Mouse (Mus musculus) layer of hippocampus, postnatal 10 days (tissue): ENCODE data around the gene Olfr112. TPM values are rescaled to one million over a fixed set of nuclear protein-coding genes. Genes with fewer than 3 reads are reported as not detected.
"Not testable (repeated sequence)": the region's sequence is repeated elsewhere in the genome, so short reads cannot be mapped to it uniquely, and the experiment has no call there.

Experiments used
- DNase-seq, 2 experiments: peaks; one replicate each; pipeline ENCODE4 v3.0.0; 2021; ENCODE audit warnings: low spot score in 2 of 2
- long read RNA-seq: library from polyadenylated mRNA; stranded (forward); transcript quantifications from one replicate; pipeline ENCODE4 v2.0.0, GENCODE M21; 2023
- total RNA-seq, 2 experiments: library from RNA; stranded (reverse); gene quantifications; 2 replicates each; pipeline ENCODE4 v1.2.3; 2021

Gene Olfr112
- total RNA-seq = not detected
- long read RNA-seq = 0 reads

DNA sequence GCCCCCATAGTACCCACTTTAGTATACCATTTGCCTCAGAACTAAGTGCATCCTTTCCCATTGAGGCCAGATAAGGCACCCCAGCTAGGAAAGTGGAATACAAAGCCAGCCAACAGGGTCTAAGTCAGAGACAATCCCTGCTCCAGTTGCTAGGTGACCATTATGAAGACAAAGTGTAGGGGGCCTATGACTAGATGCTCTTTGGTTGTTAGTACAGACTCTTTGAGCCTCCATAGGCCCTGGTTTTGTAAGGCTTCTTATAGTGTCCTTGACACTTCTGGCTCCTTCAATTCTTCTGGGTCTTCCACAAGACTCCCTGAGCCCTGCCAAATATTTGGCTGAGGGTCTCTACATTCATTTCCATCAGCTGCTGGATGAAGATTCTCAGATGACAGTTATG is at the start of gene Olfr112:
Gene Olfr112, minus strand, starts transcription at position 101 of the 400 bp plus-strand sequence.
- no peak for DNase-seq

DNA sequence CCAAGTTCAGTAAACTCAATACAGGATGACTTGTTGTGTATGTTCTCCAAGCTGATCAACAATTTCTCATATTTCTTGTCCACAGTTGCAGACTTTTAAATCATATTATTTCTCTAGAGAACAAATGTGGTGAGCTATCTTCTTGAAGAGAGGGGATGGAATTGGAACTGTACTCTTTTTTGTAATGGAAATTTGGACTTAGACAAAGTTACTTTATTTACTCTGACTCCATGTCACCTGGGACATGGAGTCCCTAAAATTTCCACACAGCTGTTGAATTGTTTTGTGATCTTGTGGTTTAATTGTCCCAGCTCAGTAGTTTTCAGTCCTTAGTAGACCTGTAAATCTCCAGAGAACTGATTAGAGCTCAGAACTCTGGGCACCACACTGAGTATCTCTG is 23.4 kb upstream of the Olfr112 start, which contains the start of gene Olfr114:
Gene Olfr114, minus strand, starts transcription at position 101 of the 400 bp plus-strand sequence.
- DNase-seq = no peak

DNA sequence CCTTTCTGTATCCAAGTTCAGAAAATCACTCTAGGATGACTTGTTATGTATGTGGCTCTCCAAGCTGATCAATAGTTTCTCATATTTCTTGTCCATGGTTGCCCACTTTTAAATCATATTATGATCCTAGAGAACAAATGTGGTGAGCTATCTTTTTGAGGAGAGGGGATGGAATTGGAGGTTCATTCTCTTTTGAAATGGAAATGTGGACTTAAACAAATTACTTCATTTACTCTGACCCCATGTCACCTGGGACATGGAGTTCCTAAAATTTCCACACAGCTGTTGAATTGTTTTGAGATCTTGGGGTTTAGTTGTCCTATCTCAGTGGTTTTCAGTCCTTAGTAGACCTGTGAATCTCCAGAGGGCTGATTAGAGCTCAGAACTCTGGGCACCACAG is 8.3 kb upstream of the Olfr112 start, which contains the start of gene Olfr113:
Gene Olfr113, minus strand, starts transcription at position 101 of the 400 bp plus-strand sequence.
- DNase-seq = no peak

DNA sequence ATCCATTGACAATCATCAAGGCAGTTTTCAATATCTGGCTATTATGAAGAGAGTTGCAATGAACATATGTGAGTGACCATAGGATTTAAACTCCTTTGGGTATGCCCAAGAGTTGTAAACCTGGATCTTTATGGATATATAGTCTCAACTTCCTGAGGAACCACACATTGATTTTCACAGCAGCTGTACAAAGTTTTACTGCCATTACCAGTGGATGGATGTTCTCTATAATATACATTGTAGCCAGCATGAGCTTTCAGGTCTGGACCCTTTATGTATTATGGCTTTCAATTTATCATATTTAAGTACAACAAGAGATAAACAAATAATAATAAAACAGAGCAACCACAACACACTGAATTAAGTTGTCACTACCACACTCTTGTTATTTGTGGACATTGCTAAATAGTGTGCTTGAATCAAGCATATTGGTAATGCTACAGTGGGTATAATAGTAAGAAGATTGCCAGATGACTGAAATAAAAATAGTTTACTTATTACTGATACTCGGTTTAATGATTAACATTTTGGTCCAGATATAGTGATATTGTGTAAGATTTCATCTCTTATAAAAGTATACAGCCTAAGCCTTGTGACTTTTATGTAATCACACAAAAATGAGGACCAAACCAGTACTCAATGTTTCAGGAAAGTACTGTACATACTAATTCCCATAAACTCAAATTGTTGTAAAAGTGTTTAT is 10.2 kb downstream of the Olfr112 start:
- no peak for DNase-seq

DNA sequence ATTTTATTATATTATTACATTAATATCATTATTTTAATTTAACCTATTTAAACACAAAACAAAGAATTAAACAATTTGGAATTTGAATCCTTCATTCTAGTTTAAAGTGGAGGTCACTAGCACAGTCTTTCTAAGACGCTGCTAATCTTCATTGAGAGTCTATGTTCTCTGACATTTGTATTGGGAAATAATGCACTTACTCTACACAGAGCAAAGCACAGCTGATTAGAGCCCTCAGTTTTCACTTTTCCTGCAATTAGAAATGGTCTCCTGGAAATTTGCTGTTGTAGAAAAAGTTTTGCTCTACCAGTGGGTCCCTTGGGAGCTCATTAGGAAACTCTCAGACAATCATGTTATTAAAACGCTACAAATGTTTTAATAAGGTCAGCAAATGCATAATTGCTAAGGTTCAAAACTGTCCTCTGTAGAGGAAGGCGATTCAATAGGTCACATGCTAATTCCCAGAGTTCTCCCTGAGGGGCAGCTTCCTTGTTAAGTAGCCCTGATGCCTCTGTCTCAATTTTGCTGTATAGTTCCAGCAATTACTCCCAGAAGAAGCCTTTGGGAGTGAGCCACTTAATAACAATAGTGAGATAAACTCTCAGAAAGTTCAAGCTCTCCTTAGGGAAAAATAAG is 25.3 kb downstream of the Olfr112 start:
- DNase-seq = no peak

DNA sequence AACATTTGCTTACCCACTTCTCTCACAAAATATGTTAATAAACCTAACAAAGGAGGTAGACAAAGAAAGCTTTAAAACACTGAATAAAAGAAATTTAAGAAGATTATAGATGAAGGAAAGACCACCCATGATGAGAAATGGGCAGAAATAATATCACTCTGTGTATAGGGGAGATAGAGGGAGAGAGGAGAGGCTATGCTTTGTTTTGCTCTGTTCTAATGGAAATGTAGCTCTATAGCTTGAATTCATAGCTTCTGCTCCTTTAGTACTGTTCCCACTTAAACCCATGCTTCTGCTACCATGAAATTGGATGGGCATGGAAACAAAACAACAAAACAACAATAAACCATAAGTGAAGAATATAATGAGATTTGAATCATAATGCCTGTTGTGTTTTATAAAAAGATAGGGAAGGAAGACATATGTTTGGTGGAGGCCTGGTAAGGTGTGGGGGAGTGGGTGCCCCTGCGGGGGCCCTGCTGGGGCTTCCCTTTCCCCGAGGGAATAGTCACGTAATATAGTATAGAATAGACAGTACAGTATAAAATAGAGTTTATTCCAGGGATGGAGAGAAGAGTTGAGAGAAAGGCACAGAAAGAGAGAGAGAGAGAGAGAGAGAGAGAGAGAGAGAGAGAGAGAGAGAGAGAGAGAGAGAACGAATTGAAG is 27.7 kb downstream of the Olfr112 start:
- DNase-seq = no peak

DNA sequence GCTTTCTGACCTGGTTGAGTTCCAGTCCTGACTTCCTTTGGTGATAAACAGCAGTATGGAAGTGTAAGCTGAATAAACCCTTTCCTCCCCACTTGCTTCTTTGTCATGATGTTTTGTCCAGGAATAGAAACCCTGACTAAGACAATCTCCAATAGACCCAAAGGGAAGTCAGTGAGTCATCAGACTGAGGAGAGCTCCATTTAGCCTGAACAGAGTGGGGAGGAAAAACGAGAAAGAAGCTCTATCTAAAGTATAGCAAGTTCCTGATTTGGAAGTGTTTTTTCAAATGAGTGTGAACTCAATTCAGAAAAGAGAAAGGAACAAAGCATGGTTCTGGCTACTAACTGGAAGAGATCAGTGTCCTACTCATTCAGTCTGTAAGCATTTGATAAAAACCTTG is 30.8 kb downstream of the Olfr112 start:
- DNase-seq = not testable (repeated sequence)

DNA sequence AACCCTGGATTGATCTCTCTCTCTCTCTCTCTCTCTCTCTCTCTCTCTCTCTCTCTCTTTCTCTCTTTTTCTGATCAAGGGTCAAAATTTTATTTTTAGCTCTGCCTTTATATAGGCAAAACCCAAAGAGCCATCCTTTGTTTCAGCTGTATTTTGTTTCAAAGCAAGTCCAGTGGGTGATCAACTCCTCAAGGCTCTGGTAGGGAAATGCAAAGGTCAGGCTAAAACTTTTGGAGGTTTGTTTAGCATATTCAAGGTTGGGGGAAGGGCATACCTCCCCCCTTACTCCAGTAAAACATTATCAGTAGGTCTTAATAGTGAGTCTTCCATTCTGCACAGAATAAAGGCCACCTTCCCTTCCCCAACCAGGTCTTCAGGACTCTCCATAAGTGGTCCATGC is 34.1 kb downstream of the Olfr112 start:
- DNase-seq = no peak

DNA sequence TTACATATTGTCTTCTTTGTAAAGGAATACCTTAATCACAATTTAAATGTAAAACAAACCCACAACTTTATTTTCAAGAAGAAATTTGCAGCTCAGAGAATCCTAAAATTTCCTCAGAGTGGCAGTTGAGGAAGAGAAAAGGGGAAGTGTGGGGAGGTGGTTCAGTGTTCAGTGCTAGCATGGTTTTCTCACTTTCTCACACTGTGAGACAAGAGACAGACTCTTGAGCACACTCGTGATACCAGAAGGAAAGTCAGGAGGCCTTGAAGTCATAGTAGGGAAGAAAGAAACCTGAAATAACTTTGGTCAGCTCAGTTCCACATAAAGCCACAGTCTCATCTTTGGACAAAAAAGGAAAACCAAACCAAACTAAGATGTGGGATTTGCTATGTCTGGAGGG is 43.8 kb downstream of the Olfr112 start:
- not testable (repeated sequence) for DNase-seq

DNA sequence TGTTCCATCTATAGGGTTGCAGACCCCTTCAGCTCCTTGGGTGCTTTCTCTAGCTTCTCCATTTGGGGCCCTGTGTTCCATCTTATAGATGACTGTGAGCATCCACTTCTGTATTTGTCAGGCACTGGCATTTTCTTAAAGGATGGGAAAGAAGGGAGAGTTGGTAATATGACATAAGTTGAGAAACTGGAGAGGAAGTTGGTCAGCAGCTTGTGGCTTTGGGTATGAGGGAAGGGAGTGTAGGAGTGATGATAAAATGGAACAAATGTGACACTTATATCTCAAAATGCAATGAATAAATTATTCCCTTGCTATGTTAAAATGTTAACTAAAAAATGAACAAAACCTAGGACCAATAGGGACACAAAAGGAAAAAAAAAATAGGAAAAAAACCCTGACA is 44.6 kb downstream of the Olfr112 start:
- not testable (repeated sequence) for DNase-seq

Other genes starting within 250 kb of the Olfr112 start
- not detected for gene Olfr103, start 229.8 kb downstream of the Olfr112 start, total RNA-seq
- gene Olfr104-ps, start 209.9 kb downstream of the Olfr112 start, total RNA-seq = not detected
- not detected for gene Olfr105-ps, start 190.4 kb downstream of the Olfr112 start, total RNA-seq
- not detected for gene Olfr106-ps, start 179.1 kb downstream of the Olfr112 start, total RNA-seq
- gene Olfr107, start 170.2 kb downstream of the Olfr112 start, total RNA-seq = under 1 TPM in 1 of 2 experiments, not detected in 1; 0.11 TPM
- gene Olfr108, start 124.0 kb downstream of the Olfr112 start, total RNA-seq = not detected
- not detected for gene Olfr109, start 110.5 kb downstream of the Olfr112 start, total RNA-seq
- gene H2-M2, start 85.9 kb downstream of the Olfr112 start, total RNA-seq = not detected
- not detected for gene Olfr110, start 77.0 kb downstream of the Olfr112 start, total RNA-seq
- not detected for gene Olfr111, start 61.4 kb downstream of the Olfr112 start, total RNA-seq
- not detected for gene Olfr113, start 8.2 kb upstream of the Olfr112 start, total RNA-seq
- gene Olfr114, start 23.3 kb upstream of the Olfr112 start, total RNA-seq = not detected
- not detected for gene Olfr115, start 57.7 kb upstream of the Olfr112 start, total RNA-seq
- gene Olfr116, start 57.7 kb upstream of the Olfr112 start, total RNA-seq = not detected
- not detected for gene Olfr117, start 94.3 kb upstream of the Olfr112 start, total RNA-seq
- gene Olfr118, start 97.5 kb upstream of the Olfr112 start, total RNA-seq = not detected
- not detected for gene Olfr119, start 127.1 kb upstream of the Olfr112 start, total RNA-seq
- not detected for gene Olfr120, start 152.4 kb upstream of the Olfr112 start, total RNA-seq
- not detected for gene Olfr121, start 179.4 kb upstream of the Olfr112 start, total RNA-seq
- not detected for gene Olfr122, start 199.2 kb upstream of the Olfr112 start, total RNA-seq
- not detected for gene Olfr123, start 224.1 kb upstream of the Olfr112 start, total RNA-seq
- not detected for gene Olfr124, start 230.4 kb upstream of the Olfr112 start, total RNA-seq